Mouse (Mus musculus): ENCODE measurements at regions not wholly inside any gene's neighbourhood (a gene's known extent, or its start where the extent isn't known, plus 50 kb on each side); places are given as distances from the start of the nearest gene placed in this dataset.

DNA sequence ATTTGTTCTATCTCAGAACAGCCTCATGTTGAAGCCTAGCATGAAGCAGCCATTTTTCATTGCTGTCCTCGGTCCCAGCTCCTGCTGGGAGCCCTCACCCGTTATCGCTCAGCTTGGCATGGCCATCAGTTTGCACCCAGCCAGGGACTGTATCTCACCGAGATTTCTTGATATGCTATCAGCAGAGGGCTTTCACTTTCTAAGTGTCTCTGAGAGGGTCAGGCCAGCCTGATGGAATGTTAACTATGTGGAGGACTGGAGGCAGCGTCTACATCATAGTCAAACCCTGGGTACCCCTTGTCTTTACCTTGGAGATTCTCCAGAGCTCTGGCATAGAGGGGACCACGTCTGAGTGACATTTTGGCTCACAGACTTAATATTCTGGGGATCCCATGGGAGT, 84.9 kb upstream of the 4930535I16Rik start:
- no peak for TF ChIP-seq POLR2A (IDR thresholded peaks at IDR 0.05; ENCODE audit: extremely low read depth, insufficient read depth, low read length)
- TF ChIP-seq CTCF (IDR thresholded peaks at IDR 0.05; ENCODE audit: extremely low read depth, insufficient read depth, low read length), result no peak

All from cortical plate, adult 2 months (tissue).